Mouse (Mus musculus): Measurements from ENCODE around the gene Ehhadh. TPM values are rescaled to one million over a fixed set of nuclear protein-coding genes. Genes with fewer than 3 reads are reported as not detected.
A peak's percentile ranks its signal among the peaks of the same experiment; 100 is the strongest.
"Not testable (repeated sequence)": the region's sequence is repeated elsewhere in the genome, so short reads cannot be mapped to it uniquely, and the experiment has no call there.

Gene Ehhadh
- polyA plus RNA-seq, 1 experiment from 2014 or later: 1.6 TPM

DNA sequence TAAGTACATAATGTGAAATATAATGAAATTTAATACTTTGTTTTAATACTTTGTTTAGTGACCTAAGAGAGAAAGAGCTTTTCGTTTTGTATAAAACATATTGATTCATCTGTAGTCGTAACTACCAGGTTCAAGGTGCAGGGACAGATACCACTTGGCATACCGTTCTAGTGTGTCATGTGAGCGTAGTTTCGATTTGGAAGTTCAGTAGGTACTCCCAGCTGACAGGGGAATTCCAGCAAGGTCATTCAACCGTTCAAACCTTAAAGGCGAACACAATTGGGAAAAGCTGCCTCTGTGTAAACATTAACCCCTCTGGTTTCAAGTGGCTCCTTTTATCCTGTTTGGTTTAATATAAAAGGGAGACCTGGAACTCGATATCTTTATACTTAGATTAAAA lies 31.0 kb upstream of the Ehhadh start:
- H3K36me3 ChIP-seq: no peaks in the 10 kb centered on the region
- WGBS: 52% methylated on average over 8 of the region's 8 CpGs
- no peak overlapping the region for H3K4me2 ChIP-seq (replicated peaks)
- ATAC-seq (ENCODE audit: low FRiP score): no peak
- no peak overlapping the region for H3K27ac ChIP-seq
- no peaks in the 10 kb centered on the region for H3K27me3 ChIP-seq
- no peaks in the 10 kb centered on the region for H3K9me3 ChIP-seq (replicated peaks)
- H3K4me3 ChIP-seq: no peak overlapping the region
- H3K9ac ChIP-seq: no peak overlapping the region
- 0 out of 2 replicates have a peak, but pooled peaks cover 3% of the 10 kb centered on the region for H3K4me1 ChIP-seq

DNA sequence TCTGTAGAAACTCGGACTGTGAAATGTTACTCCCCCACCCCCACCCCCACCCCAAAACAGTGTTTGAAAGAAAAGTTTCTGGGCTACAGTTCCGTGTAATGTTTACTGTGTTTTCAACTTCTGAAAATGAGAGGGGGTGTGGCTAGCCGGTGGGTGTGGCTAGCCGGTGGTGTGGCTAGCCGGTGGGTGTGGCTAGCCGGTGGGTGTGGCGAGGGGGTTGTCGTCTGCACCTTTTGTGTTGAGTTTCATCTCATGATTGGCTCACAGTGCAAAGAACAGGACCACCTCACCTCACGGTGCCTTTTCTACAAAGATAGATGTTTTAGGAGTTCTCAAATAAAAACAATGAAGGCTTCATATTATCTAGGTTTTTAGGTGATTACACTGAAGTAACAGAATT lies 30.5 kb upstream of the Ehhadh start:
- no peaks in the 10 kb centered on the region for H3K36me3 ChIP-seq
- no peak overlapping the region for H3K9ac ChIP-seq
- H3K4me3 ChIP-seq: no peak overlapping the region
- no peaks in the 10 kb centered on the region for H3K9me3 ChIP-seq (replicated peaks)
- no peak overlapping the region for H3K4me2 ChIP-seq (replicated peaks)
- ATAC-seq (ENCODE audit: low FRiP score): no peak
- H3K4me1 ChIP-seq: 0 out of 2 replicates have a peak, but pooled peaks cover 3% of the 10 kb centered on the region
- 40% methylated on average over 9 of the region's 9 CpGs for WGBS
- H3K27ac ChIP-seq: no peak overlapping the region
- no peaks in the 10 kb centered on the region for H3K27me3 ChIP-seq

DNA sequence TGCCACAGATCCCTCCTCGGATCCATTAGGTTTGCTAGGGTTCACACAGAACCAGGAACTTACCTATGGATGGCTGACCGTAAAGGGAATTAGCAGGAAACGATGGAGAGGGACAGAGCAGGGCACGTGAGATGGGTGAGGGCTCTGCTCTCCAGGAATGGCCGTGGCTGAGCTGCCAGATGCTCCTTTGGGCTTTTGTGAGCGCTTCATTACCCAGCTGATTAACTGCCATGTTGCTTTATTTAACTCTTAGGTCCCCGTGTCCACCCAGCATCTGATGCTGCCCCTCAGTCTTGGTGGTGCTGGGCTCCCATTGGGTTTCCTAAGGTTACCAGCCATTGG lies 28.0 kb upstream of the Ehhadh start:
- Histone ChIP-seq H3K36me3 (peaks cover 3% of the 10 kb centered on the region; the same call in 1 of the 2 replicates), H3K9me3 (replicated peaks) (no peaks in the 10 kb centered on the region), H3K9ac (no peak overlapping the region; the same call in 1 of the 2 replicates), H3K4me3 (no peak overlapping the region), H3K4me2 (replicated peaks) (peak overlapping the region; percentile 25; the same call in 1 of the 2 replicates), H3K4me1 (0 out of 2 replicates have a peak, but pooled peaks cover 3% of the 10 kb centered on the region), H3K27ac (peak overlapping the region; percentile 62; the same call in 1 of the 2 replicates), H3K27me3 (no peaks in the 10 kb centered on the region)
- 49% methylated on average over 7 of the region's 7 CpGs for WGBS
- ATAC-seq (ENCODE audit: low FRiP score): peak; percentile 75

DNA sequence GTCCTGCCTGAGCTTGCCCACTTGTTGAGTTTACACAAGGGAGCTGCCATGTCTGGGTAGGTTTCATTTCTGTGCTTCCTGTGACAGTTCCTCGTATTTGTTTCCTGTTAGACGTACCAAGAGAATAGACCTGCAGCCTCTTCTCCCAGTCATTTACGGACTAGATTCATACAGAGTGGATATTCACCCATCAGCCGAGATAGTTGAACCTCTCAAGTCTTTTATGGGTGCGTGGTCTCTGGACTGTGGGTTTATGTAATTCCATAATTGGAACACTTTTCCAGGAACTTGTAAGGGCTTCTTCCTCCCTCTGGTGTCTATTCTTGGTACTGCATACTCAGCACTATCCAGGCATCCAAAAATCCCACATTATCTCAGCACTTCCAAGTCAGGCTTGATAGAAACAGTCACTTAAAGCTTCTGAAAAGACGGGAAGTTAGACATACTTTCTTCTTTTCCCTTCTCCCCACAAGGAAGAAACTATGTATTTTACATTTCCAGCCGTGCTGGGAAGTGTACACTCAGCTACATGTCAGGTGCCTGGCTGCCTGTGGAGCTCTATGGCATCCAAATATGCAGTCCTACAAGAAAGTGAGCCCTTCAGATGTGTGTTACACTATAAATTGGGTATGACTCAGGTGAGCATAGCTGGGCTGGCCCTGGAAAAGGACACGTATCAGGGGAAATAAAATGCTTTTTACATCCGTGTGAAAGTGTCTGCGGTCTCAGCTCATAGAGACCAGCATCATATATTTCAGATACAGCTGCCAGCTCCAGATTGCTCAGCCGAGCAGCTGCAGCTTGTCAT lies 27.5 kb upstream of the Ehhadh start:
- no peak overlapping the region; the same call in 1 of the 2 replicates for H3K9ac ChIP-seq

DNA sequence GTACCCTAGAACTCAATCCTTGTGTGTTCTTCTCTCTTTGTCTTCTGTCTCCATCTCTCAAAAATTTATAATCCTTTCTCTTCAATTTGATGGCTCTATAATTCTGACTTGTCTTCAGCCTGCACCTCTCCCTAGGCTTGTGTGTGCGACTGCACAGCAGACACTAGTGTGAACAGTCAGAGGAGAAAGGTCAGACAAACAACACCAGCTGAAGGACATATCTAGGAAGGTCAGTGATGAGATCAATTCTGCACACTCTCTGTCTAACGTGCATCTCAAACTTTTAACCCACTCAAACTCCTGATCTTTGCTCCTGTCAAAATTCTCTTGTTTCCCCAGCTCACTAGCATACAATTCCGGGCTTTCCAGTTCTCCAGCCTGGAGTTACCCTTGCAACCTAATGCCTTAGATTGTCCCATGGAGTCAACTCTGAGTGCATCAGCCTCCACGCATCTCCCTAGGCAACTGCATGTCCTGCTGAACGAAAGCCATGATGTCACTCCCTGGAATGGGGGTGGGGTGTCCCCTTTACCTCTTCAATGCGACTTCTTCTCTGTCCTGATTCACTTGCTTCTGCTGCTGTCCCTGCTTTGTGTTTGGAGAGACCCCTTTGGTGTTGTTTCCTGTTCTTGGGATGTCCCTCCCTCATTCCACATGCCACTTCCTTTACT lies 25.7 kb upstream of the Ehhadh start:
- Histone ChIP-seq H3K4me1 (0 out of 2 replicates have a peak, but pooled peaks cover 3% of the 10 kb centered on the region), H3K36me3 (peaks cover 10% of the 10 kb centered on the region), H3K27ac (no peak overlapping the region), H3K4me2 (replicated peaks) (no peak overlapping the region), H3K27me3 (no peaks in the 10 kb centered on the region), H3K9ac (no peak overlapping the region), H3K9me3 (replicated peaks) (no peaks in the 10 kb centered on the region), H3K4me3 (no peak overlapping the region)
- 68% methylated on average over 6 of the region's 6 CpGs for WGBS
- no peak for ATAC-seq (ENCODE audit: low FRiP score)

More for the DNA sequence above, 27.5 kb upstream of the Ehhadh start:
- Histone ChIP-seq H3K36me3 (peaks cover 3% of the 10 kb centered on the region; the same call in 1 of the 2 replicates), H3K9me3 (replicated peaks) (no peaks in the 10 kb centered on the region), H3K4me3 (no peak overlapping the region), H3K27me3 (no peaks in the 10 kb centered on the region), H3K4me1 (0 out of 2 replicates have a peak, but pooled peaks cover 3% of the 10 kb centered on the region), H3K27ac (peak overlapping the region; percentile 62; the same call in 1 of the 2 replicates), H3K4me2 (replicated peaks) (peak overlapping the region; percentile 25; the same call in 1 of the 2 replicates)
- WGBS: 68% methylated on average over 11 of the region's 11 CpGs
- ATAC-seq (ENCODE audit: low FRiP score): peak; percentile 47

DNA sequence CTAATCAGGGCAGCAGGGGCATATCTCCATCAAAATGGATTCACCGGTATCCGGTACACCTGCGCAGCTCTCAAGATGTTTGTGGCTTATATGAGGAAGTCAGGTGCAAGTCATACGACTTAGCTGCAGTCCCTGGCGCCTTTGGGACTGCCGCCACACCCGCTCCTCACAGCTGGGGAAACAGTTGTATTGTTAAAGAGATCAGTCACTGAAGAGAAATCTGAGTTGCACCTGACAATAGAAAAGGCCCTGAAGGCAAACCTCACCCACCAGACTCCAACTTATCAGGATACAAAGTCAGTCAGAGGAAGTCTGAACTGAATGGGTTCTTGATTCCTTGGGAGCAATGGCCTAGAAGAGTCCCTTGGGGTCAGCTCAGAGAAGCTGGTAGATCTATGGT lies 20.2 kb upstream of the Ehhadh start:
- peaks cover 28% of the 10 kb centered on the region for H3K36me3 ChIP-seq
- not testable (repeated sequence) for H3K4me3 ChIP-seq; H3K27ac ChIP-seq; H3K9me3 ChIP-seq (replicated peaks); H3K4me1 ChIP-seq; H3K27me3 ChIP-seq; ATAC-seq (ENCODE audit: low FRiP score); H3K9ac ChIP-seq; H3K4me2 ChIP-seq (replicated peaks)
- WGBS: 91% methylated on average over 7 of the region's 7 CpGs

DNA sequence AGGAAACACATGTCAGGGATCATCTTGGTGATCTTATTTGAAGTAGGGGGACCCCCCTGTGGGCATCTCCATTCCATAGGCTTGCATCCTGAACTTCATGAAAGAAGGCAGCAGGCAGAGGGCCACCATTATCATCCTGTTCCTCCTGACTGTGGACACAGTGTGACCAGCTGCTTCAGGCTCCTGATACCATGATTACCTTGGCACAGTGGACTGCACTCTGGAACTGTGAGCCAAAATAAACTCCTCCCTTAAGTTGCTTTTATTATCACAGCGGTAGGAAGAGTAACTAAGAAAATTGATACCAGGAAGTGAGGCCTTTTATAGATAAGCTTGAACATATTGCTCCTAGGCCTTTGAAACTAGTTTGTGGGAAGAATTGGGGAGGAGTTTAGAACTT lies 19.3 kb upstream of the Ehhadh start:
- 93% methylated on average over 1 of the region's 1 CpGs for WGBS
- no peaks in the 10 kb centered on the region for H3K9me3 ChIP-seq (replicated peaks)
- peaks cover 30% of the 10 kb centered on the region for H3K36me3 ChIP-seq
- H3K4me3 ChIP-seq: no peak overlapping the region
- no peaks in the 10 kb centered on the region for H3K27me3 ChIP-seq
- no peak overlapping the region for H3K4me2 ChIP-seq (replicated peaks)
- no peak overlapping the region for H3K9ac ChIP-seq
- H3K4me1 ChIP-seq: no peaks in the 10 kb centered on the region
- H3K27ac ChIP-seq: no peak overlapping the region
- ATAC-seq (ENCODE audit: low FRiP score): no peak

DNA sequence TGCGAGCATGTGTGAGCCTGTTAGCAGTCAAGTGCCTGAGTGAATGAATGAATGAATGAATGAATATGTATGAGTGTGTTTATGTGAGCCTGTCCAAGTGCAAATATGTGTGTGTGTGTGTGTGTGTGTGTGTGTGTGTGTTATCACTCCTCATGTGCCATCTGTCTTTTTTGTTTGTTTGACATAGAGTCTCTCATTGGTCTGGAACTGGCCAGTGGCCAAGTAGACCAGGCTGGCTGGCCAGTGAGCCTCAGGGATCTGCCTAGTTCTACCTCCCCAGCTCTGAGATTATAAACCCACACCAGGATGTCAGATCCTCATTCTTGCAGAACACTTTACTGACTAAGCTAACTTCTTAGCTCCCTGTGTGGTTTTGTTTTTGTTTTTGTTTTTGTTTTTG lies 16.7 kb upstream of the Ehhadh start:
- no peak overlapping the region for H3K9ac ChIP-seq
- H3K27me3 ChIP-seq: no peaks in the 10 kb centered on the region
- 97% methylated on average over 1 of the region's 1 CpGs for WGBS
- no peaks in the 10 kb centered on the region for H3K4me1 ChIP-seq
- H3K4me2 ChIP-seq (replicated peaks): no peak overlapping the region
- ATAC-seq (ENCODE audit: low FRiP score): no peak
- peaks cover 36% of the 10 kb centered on the region for H3K36me3 ChIP-seq
- no peak overlapping the region for H3K4me3 ChIP-seq
- no peak overlapping the region for H3K27ac ChIP-seq
- H3K9me3 ChIP-seq (replicated peaks): no peaks in the 10 kb centered on the region

DNA sequence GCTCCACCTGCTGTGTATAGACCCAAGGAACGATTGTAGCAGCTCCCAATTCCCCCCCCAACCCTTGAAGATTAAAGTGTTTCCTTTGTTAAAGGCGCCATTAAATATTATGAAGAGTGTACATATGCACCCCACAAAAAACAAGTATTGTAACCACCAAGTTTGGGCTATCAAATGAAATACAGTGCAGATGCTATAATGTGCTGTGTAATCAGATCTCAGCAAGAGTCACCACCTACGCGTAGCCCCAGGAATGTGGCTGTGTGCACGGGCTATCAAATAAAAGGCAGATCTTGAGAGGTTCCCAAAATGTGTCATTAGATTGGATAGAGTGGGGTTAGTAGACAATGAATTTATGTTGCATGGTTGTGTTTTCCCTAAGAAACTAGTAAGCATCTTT lies 7.5 kb upstream of the Ehhadh start:
- WGBS: 14% methylated on average over 5 of the region's 5 CpGs

DNA sequence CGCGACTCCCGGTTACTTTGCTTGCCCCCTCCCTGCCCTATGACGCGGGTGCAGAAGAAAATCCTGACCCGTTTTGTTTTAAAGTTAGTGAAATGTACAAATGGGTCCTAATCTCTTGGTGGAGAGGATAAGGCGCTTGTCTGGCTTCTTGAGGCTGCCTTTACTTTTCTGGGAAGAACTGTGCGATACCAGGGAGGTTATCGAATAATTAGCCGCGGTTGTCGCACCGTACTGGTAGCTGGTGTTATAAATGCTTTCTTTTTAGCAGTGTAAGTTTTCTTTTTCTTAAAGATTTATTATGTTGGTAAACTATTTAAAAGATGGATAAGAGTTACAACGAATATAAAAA lies 7.1 kb upstream of the Ehhadh start:
- Histone ChIP-seq H3K4me3 (peak overlapping the region; percentile 81), H3K36me3 (peaks cover 7% of the 10 kb centered on the region), H3K9me3 (replicated peaks) (no peaks in the 10 kb centered on the region), H3K27ac (peak overlapping the region; percentile 87), H3K27me3 (no peaks in the 10 kb centered on the region), H3K4me1 (peaks cover 10% of the 10 kb centered on the region), H3K4me2 (replicated peaks) (peak overlapping the region; percentile 78), H3K9ac (peak overlapping the region; percentile 81)
- 3% methylated on average over 14 of the region's 14 CpGs for WGBS
- ATAC-seq (ENCODE audit: low FRiP score): peak; percentile 41; the same call in 1 of the 2 replicates

More for the DNA sequence above, 7.5 kb upstream of the Ehhadh start:
- H3K27ac ChIP-seq: no peak overlapping the region
- ATAC-seq (ENCODE audit: low FRiP score): peak; percentile 9; the same call in 1 of the 2 replicates
- H3K4me1 ChIP-seq: peaks cover 10% of the 10 kb centered on the region
- H3K9me3 ChIP-seq (replicated peaks): no peaks in the 10 kb centered on the region
- H3K4me2 ChIP-seq (replicated peaks): peak overlapping the region; percentile 78
- peak overlapping the region; percentile 81 for H3K9ac ChIP-seq
- no peaks in the 10 kb centered on the region for H3K27me3 ChIP-seq
- peaks cover 8% of the 10 kb centered on the region for H3K36me3 ChIP-seq
- peak overlapping the region; percentile 81 for H3K4me3 ChIP-seq

DNA sequence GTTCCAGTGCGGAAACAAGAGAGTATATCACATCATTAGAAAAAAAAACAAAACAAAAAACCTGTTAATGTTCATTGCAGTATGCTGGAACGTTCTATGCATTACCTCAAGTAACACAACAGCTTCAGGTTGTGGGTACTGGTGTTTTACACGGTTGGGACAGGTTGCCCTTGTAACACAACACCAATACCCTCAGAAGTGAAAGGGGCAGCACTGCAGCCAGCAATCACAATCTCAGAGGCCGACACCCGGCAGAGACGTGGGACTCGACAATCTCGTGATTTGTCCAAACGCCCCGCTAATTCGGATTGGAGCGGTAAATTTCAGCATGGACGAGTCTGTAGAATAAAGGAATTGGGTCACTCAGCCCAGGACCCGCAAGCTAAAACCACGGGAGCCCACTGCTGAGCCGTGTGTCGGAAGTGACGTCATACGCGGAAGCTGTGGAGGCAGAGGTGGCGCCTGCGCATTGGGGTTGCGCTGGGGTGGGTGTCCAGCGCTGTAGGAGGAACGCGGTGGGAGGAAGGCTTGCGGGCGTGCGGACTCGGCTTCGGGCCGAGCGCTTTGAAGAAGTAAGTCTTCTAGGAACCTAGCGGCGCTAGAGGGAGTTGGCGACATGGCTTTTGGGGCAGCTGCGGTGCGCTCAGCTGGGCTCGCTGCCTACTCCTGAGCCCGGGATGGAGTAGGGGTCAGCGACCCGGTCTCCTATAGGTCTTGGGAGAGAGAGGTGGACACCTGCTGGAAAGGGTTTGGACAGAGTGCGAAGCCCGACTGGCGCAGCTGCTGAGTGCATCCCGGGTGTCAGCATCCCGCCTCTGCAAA lies 6.5 kb upstream of the Ehhadh start, which contains the start of gene Map3k13:
Gene Map3k13, plus strand, starts transcription at position 472 of the 822 bp plus-strand sequence.
- Histone ChIP-seq H3K9me3 (replicated peaks) (no peaks in the 10 kb centered on the region), H3K36me3 (0 out of 2 replicates have a peak, but pooled peaks cover 1% of the 10 kb centered on the region), H3K4me2 (replicated peaks) (peak within 1 kb of the TSS; percentile 78), H3K9ac (peak within 1 kb of the TSS; percentile 81), H3K4me3 (peak within 1 kb of the TSS; percentile 81), H3K27ac (peak within 1 kb of the TSS; percentile 87), H3K4me1 (peaks cover 10% of the 10 kb centered on the region), H3K27me3 (no peaks in the 10 kb centered on the region)
- 2% methylated on average over 47 of the region's 47 CpGs for WGBS
- peak; percentile 98 for ATAC-seq (ENCODE audit: low FRiP score)

All from hindbrain, embryonic 12.5 days (tissue).